Mouse (Mus musculus) B cell, adult 62 days (primary cell): Measurements from ENCODE around the gene Olfr356. TPM values are rescaled to one million over a fixed set of nuclear protein-coding genes. Genes with fewer than 3 reads are reported as not detected.

Experiments
- total RNA-seq: library from RNA; stranded (reverse); gene quantifications from 4 replicates; pipeline ENCODE4 v1.2.4, GENCODE M21; 2023

Olfr356 gene
- total RNA-seq = not detected in 4 replicates

GRCm38 (mm10) chr2:36936821-36937220, at the start of gene Olfr356:
TSS of gene Olfr356 (plus strand) at chr2:36937121.

GRCm38 (mm10) chr2:36892836-36893235, 44.1 kb upstream of the Olfr356 start, which contains the start of gene Olfr353:
TSS of gene Olfr353 (minus strand) at chr2:36892936.

GRCm38 (mm10) chr2:36905380-36905779, 31.5 kb upstream of the Olfr356 start, which contains the start of gene Olfr354:
TSS of gene Olfr354 (plus strand) at chr2:36905680.

GRCm38 (mm10) chr2:36928797-36929196, 8.1 kb upstream of the Olfr356 start, which contains the start of gene Olfr355:
TSS of gene Olfr355 (minus strand) at chr2:36928897.

Other genes with a start within 250 kb of the Olfr356 start
- gene Olfr347, start 205.2 kb upstream of the Olfr356 start, total RNA-seq = not detected in 4 replicates
- gene Olfr348, start 152.8 kb upstream of the Olfr356 start, total RNA-seq = not detected in 4 replicates
- not detected in 4 replicates for gene Olfr50, start 146.6 kb upstream of the Olfr356 start, total RNA-seq
- gene Olfr3, start 120.1 kb upstream of the Olfr356 start, total RNA-seq = not detected in 4 replicates
- not detected in 4 replicates for gene Olfr350, start 90.8 kb upstream of the Olfr356 start, total RNA-seq
- not detected in 4 replicates for gene Olfr351, start 74.5 kb upstream of the Olfr356 start, total RNA-seq
- gene Olfr352, start 68.7 kb upstream of the Olfr356 start, total RNA-seq = not detected in 4 replicates
- gene Olfr353, start 44.2 kb upstream of the Olfr356 start, total RNA-seq = not detected in 4 replicates
- gene Olfr354, start 31.4 kb upstream of the Olfr356 start, total RNA-seq = not detected in 4 replicates
- gene Olfr355, start 8.2 kb upstream of the Olfr356 start, total RNA-seq = not detected in 4 replicates
- gene Olfr357, start 56.7 kb downstream of the Olfr356 start, total RNA-seq = not detected in 4 replicates
- gene Olfr358, start 72.2 kb downstream of the Olfr356 start, total RNA-seq = not detected in 4 replicates
- not detected in 4 replicates for gene Olfr360, start 128.6 kb downstream of the Olfr356 start, total RNA-seq
- gene Olfr361, start 152.2 kb downstream of the Olfr356 start, total RNA-seq = not detected in 4 replicates
- not detected in 4 replicates for gene Olfr362, start 180.8 kb downstream of the Olfr356 start, total RNA-seq
- not detected in 4 replicates for gene Olfr364-ps1, start 202.2 kb downstream of the Olfr356 start, total RNA-seq